Mouse (Mus musculus): ENCODE measurements around the gene Rps29. TPM values are rescaled to one million over a fixed set of nuclear protein-coding genes. Genes with fewer than 3 reads are reported as not detected.

Gene Rps29
- polyA plus RNA-seq, 1 experiment from 2014 or later: 1,863 TPM

GRCm38 (mm10) chr12:69147166-69147735 lies 11.7 kb downstream of the Rps29 start:
- 94% methylated on average over 5 of the region's 5 CpGs for WGBS
- no peaks in the 10 kb centered on the region for H3K36me3 ChIP-seq
- H3K4me2 ChIP-seq: no peak overlapping the region
- no peak overlapping the region for H3K27ac ChIP-seq
- H3K9me3 ChIP-seq (replicated peaks): no peaks in the 10 kb centered on the region
- no peak for ATAC-seq (replicated peaks; ENCODE audit: low FRiP score)
- no peak overlapping the region for H3K4me3 ChIP-seq (replicated peaks)
- no peaks in the 10 kb centered on the region for H3K27me3 ChIP-seq
- H3K9ac ChIP-seq: no peak overlapping the region
- H3K4me1 ChIP-seq: no peaks in the 10 kb centered on the region

- Histone ChIP-seq H3K4me1 (no peaks in the 10 kb centered on the region), H3K36me3 (no peaks in the 10 kb centered on the region), H3K9me3 (replicated peaks) (no peaks in the 10 kb centered on the region), H3K4me2 (no peak overlapping the region), H3K4me3 (replicated peaks) (no peak overlapping the region), H3K9ac (no peak overlapping the region), H3K27me3 (no peaks in the 10 kb centered on the region), H3K27ac (no peak overlapping the region)
- ATAC-seq (replicated peaks; ENCODE audit: low FRiP score): no peak
- WGBS: 83% methylated on average over 6 of the region's 6 CpGs
Observed at GRCm38 (mm10) chr12:69143460-69143859, 15.5 kb downstream of the Rps29 start.

GRCm38 (mm10) chr12:69139841-69140240 lies 19.1 kb downstream of the Rps29 start:
- Histone ChIP-seq H3K27ac (no peak overlapping the region), H3K4me3 (replicated peaks) (no peak overlapping the region), H3K9ac (no peak overlapping the region), H3K9me3 (replicated peaks) (no peaks in the 10 kb centered on the region), H3K36me3 (no peaks in the 10 kb centered on the region), H3K4me2 (no peak overlapping the region), H3K4me1 (no peaks in the 10 kb centered on the region), H3K27me3 (no peaks in the 10 kb centered on the region)
- ATAC-seq (replicated peaks; ENCODE audit: low FRiP score): no peak
- WGBS: 89% methylated on average over 7 of the region's 7 CpGs

- no peaks in the 10 kb centered on the region for H3K27me3 ChIP-seq
- no peaks in the 10 kb centered on the region for H3K9me3 ChIP-seq (replicated peaks)
- H3K36me3 ChIP-seq: no peaks in the 10 kb centered on the region
- no peak overlapping the region for H3K9ac ChIP-seq
- no peaks in the 10 kb centered on the region for H3K4me1 ChIP-seq
- no peak overlapping the region for H3K4me2 ChIP-seq
- H3K27ac ChIP-seq: no peak overlapping the region
- 89% methylated on average over 3 of the region's 3 CpGs for WGBS
- no peak for ATAC-seq (replicated peaks; ENCODE audit: low FRiP score)
- no peak overlapping the region for H3K4me3 ChIP-seq (replicated peaks)
Observed at GRCm38 (mm10) chr12:69139201-69139600, 19.8 kb downstream of the Rps29 start.

GRCm38 (mm10) chr12:69131981-69132380 lies 27.0 kb downstream of the Rps29 start:
- Histone ChIP-seq H3K4me2 (no peak overlapping the region), H3K9me3 (replicated peaks) (no peaks in the 10 kb centered on the region), H3K27me3 (no peaks in the 10 kb centered on the region), H3K27ac (no peak overlapping the region), H3K9ac (no peak overlapping the region), H3K4me3 (replicated peaks) (no peak overlapping the region), H3K4me1 (0 out of 2 replicates have a peak, but pooled peaks cover 5% of the 10 kb centered on the region), H3K36me3 (no peaks in the 10 kb centered on the region)
- WGBS: 7% methylated on average over 10 of the region's 10 CpGs
- no peak for ATAC-seq (replicated peaks; ENCODE audit: low FRiP score)

- no peak for ATAC-seq (replicated peaks; ENCODE audit: low FRiP score)
- 85% methylated on average over 6 of the region's 6 CpGs for WGBS
- Histone ChIP-seq H3K36me3 (no peaks in the 10 kb centered on the region), H3K4me2 (no peak overlapping the region), H3K27ac (no peak overlapping the region), H3K4me3 (replicated peaks) (no peak overlapping the region), H3K27me3 (no peaks in the 10 kb centered on the region), H3K9me3 (replicated peaks) (no peaks in the 10 kb centered on the region), H3K9ac (no peak overlapping the region), H3K4me1 (0 out of 2 replicates have a peak, but pooled peaks cover 5% of the 10 kb centered on the region)
Observed at GRCm38 (mm10) chr12:69131267-69131666, 27.7 kb downstream of the Rps29 start.

- no peaks in the 10 kb centered on the region for H3K27me3 ChIP-seq
- no peak overlapping the region for H3K4me3 ChIP-seq (replicated peaks)
- H3K9ac ChIP-seq: no peak overlapping the region
- no peak for ATAC-seq (replicated peaks; ENCODE audit: low FRiP score)
- H3K9me3 ChIP-seq (replicated peaks): no peaks in the 10 kb centered on the region
- H3K27ac ChIP-seq: no peak overlapping the region
- no peaks in the 10 kb centered on the region for H3K36me3 ChIP-seq
- 0 out of 2 replicates have a peak, but pooled peaks cover 5% of the 10 kb centered on the region for H3K4me1 ChIP-seq
- WGBS: 72% methylated on average over 12 of the region's 12 CpGs
- H3K4me2 ChIP-seq: peak overlapping the region; percentile 38
Observed at GRCm38 (mm10) chr12:69130486-69130885, 28.5 kb downstream of the Rps29 start.

- H3K27me3 ChIP-seq: no peaks in the 10 kb centered on the region
- no peaks in the 10 kb centered on the region for H3K36me3 ChIP-seq
- 41% methylated on average over 18 of the region's 18 CpGs for WGBS
- H3K4me2 ChIP-seq: peak overlapping the region; percentile 38
- ATAC-seq (replicated peaks; ENCODE audit: low FRiP score): no peak
- no peak overlapping the region for H3K4me3 ChIP-seq (replicated peaks)
- H3K4me1 ChIP-seq: 0 out of 2 replicates have a peak, but pooled peaks cover 5% of the 10 kb centered on the region
- H3K9ac ChIP-seq: no peak overlapping the region
- H3K27ac ChIP-seq: no peak overlapping the region
- no peaks in the 10 kb centered on the region for H3K9me3 ChIP-seq (replicated peaks)
Observed at GRCm38 (mm10) chr12:69129634-69130310, 29.2 kb downstream of the Rps29 start.

- Histone ChIP-seq H3K4me1 (0 out of 2 replicates have a peak, but pooled peaks cover 5% of the 10 kb centered on the region), H3K9ac (no peak overlapping the region), H3K4me2 (no peak overlapping the region), H3K27me3 (no peaks in the 10 kb centered on the region), H3K36me3 (no peaks in the 10 kb centered on the region), H3K4me3 (replicated peaks) (no peak overlapping the region), H3K27ac (no peak overlapping the region), H3K9me3 (replicated peaks) (no peaks in the 10 kb centered on the region)
- 83% methylated on average over 3 of the region's 3 CpGs for WGBS
- no peak for ATAC-seq (replicated peaks; ENCODE audit: low FRiP score)
Observed at GRCm38 (mm10) chr12:69127626-69128025, 31.4 kb downstream of the Rps29 start.

GRCm38 (mm10) chr12:69127170-69127569 lies 31.8 kb downstream of the Rps29 start:
- Histone ChIP-seq H3K4me1 (0 out of 2 replicates have a peak, but pooled peaks cover 5% of the 10 kb centered on the region), H3K4me2 (no peak overlapping the region), H3K9ac (no peak overlapping the region), H3K9me3 (replicated peaks) (no peaks in the 10 kb centered on the region), H3K27me3 (no peaks in the 10 kb centered on the region), H3K27ac (no peak overlapping the region), H3K36me3 (no peaks in the 10 kb centered on the region), H3K4me3 (replicated peaks) (no peak overlapping the region)
- WGBS: 90% methylated on average over 5 of the region's 5 CpGs
- no peak for ATAC-seq (replicated peaks; ENCODE audit: low FRiP score)

GRCm38 (mm10) chr12:69125066-69125465 lies 33.9 kb downstream of the Rps29 start:
- no peak overlapping the region for H3K4me2 ChIP-seq
- no peak overlapping the region for H3K9ac ChIP-seq
- 79% methylated on average over 5 of the region's 5 CpGs for WGBS
- ATAC-seq (replicated peaks; ENCODE audit: low FRiP score): no peak
- no peak overlapping the region for H3K4me3 ChIP-seq (replicated peaks)
- H3K27me3 ChIP-seq: no peaks in the 10 kb centered on the region
- no peaks in the 10 kb centered on the region for H3K9me3 ChIP-seq (replicated peaks)
- 0 out of 2 replicates have a peak, but pooled peaks cover 2% of the 10 kb centered on the region for H3K4me1 ChIP-seq
- no peak overlapping the region for H3K27ac ChIP-seq
- no peaks in the 10 kb centered on the region for H3K36me3 ChIP-seq

GRCm38 (mm10) chr12:69122801-69123200 lies 36.2 kb downstream of the Rps29 start:
- H3K9ac ChIP-seq: no peak overlapping the region
- no peak overlapping the region for H3K4me2 ChIP-seq
- H3K4me3 ChIP-seq (replicated peaks): no peak overlapping the region
- no peak overlapping the region for H3K27ac ChIP-seq
- H3K27me3 ChIP-seq: no peaks in the 10 kb centered on the region
- no peak for ATAC-seq (replicated peaks; ENCODE audit: low FRiP score)
- WGBS: 91% methylated on average over 11 of the region's 11 CpGs
- H3K4me1 ChIP-seq: no peaks in the 10 kb centered on the region
- no peaks in the 10 kb centered on the region for H3K36me3 ChIP-seq
- H3K9me3 ChIP-seq (replicated peaks): no peaks in the 10 kb centered on the region
